Mouse (Mus musculus) adrenal gland, adult (tissue): ENCODE data around the gene Cars2.
"Not testable (repeated sequence)": the region's sequence is repeated elsewhere in the genome, so short reads cannot be mapped to it uniquely, and the experiment has no call there.

Experiments
- DNase-seq, 2 experiments: peaks; one replicate each; pipeline ENCODE4 v3.0.0; 2022 to 2023; ENCODE audit warnings: low spot score in 1 of 2; ENCODE audit not compliant: inconsistent age in 2 of 2

Cars2 gene

DNA sequence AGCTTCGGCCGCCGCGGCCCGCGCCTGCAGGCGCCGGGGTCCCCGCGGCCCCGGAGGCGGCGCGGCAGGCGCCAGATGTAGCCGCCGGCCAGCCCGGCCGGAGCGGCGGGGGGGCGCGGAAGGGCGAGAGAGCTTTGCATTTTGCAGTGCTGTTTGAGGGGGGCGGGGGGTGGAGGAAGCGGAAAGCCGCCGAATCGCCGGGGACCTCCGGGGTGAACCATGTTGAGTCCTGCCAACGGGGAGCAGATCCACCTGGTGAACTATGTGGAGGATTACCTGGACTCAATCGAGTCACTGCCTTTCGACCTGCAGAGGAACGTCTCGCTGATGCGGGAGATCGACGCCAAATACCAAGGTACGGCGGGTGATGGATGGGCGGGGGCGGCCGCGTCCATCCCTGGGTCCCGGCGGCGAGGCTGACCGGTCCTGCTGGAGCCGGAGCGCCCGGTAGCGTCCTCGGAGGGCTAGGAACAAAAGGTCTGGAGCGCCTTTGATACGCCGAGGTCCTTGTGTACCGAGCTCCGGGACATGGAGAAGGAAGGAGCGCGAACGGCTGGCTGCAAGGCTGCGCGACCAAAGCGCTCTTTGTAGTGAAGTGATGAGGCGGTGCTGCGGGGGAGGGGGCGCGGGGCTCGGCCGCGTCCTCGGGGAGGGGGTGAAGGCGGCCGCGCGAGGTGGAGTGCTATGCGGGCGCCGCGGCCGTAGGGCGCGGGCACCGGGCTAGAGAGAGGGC, 6.3 kb upstream of the Cars2 start:
- peak; percentile 68 to 86 for DNase-seq

- peak; percentile 99 to 100 for DNase-seq
Observed at GRCm38 (mm10) chr8:11555720-11556591, 5.4 kb upstream of the Cars2 start.

DNA sequence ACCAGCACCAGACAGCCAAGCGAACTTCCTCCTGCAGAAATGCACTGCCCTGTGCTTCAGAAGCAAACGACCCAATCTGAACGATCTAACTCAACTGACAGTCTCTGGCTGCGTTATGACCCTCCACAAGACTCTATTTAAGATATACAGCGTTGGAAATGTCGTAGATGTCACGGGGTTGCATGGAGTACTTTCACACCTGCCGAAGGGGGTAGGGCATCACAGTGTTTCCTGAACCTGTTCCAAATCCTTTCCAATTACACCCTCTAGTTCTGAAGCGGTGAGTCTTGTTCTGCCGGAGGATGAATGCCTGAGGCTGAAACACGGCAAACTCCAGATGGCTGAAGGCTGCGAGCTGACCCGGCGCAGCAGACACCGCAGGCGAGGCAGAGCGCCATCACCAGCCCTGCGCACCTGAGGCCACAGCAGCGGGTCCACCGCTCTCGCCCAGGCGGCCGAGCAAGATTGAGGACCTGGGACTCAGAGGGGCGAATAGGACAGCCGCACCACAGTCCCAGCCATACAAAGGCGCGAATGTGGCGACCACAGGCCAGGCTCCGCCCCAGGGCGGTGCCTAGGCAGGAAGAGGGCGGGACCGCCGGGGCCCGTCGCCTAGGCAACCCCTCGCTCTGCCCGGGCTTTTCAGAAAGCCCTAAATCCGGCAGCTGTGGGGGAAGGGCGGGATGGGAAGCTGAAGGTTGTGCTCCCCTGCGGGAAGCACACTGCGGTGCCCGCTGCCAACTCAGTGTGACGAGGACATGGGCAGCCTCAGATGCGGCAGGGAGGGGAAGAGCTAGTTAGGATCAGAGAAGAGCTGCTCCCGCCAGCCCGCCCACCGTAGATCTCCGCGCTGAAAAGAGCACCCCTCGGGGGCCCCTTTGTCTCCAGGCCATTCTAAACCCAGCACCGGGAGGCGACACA, 4.5 kb upstream of the Cars2 start, which contains the start of gene Ing1:
Ing1 (plus strand) TSS at position 773 of the 921 bp plus-strand sequence.
- DNase-seq = peak; percentile 96 to 98

DNA sequence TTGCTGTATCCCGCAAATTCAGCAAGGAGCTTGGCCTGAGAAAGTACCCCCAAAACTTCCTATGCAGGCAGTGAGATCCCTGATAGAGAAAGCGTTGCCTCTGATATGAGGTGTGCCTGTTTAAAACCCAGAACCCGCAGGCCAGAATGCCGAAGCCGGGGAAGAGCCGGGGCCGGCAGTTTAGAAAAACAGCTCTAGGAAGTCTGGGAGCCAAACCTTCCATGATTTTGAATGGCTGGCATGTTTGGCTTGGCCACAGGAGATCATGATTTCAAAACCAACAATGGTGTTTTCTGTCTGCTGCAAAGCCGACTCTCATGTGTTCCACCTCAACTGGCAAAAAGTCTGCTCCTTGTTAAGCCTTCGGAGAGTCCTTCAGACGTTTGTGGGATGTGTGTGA, 1.8 kb upstream of the Cars2 start:
- no peak for DNase-seq

- not testable (repeated sequence) for DNase-seq
Observed at GRCm38 (mm10) chr8:11551497-11551896, 914 bp upstream of the Cars2 start.

- DNase-seq = peak; percentile 59 to 87
Observed at GRCm38 (mm10) chr8:11549706-11550105, 877 bp downstream of the Cars2 start.

DNA sequence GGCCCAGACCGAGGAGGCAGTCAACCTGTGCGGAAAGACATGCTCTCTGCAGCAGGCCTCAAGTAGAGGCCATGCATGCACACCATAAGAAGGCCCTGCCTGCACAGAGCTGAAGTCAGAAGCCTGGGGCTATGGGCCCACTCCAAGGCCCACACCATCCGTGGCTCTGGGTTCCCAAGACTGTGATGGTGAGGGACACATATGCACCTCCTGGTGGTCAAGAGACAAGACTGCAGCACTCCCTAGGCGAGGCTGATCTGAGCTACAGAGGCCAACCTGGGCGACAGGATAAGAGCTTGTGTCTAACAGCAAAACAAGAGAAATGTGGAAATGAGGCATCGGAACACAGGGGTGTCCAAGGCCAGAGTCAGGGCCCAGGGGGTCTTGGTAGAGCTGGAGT, 3.5 kb downstream of the Cars2 start:
- DNase-seq = no peak

DNA sequence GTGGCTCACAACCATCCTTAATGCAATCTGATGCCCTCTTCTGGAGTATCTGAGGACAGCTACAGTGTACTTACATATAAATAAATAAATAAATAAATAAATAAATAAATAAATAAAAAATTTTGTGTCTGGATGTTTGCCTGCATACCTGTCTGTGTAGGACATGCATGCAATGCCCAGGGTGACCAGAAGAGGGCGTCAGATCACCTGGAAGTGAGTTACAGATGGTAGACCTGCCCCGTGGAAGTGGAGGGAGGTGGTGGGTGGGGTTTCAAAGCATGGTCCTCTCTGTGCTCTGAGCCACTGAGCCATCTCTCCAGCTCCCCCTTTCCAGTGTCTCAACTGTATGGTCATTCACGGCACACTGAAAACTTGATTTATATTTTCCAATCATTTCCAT, 6.2 kb downstream of the Cars2 start:
- peak; percentile 50 to 81 for DNase-seq

DNA sequence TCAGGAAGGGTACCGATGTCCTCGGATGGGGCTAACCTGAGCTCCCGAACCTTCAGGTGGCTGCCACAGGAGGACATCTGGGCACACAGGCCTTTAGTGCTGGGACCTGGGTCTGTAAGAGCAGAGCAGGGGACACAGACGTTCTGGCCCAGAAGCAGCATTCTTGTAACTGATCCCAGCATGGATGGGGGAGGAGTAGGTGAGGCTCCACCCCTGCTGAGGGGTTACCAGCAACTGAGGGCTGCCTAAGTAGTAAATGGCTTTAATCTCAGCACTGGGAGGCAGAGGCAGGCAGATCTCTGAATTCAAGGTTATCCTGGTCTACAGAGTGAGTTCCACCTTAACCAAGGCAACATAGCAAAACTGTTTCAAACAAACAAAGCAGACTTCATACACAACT, 7.7 kb downstream of the Cars2 start:
- no peak for DNase-seq

GRCm38 (mm10) chr8:11542031-11542430, 8.6 kb downstream of the Cars2 start:
- no peak for DNase-seq

- no peak for DNase-seq
Observed at GRCm38 (mm10) chr8:11540182-11540581, 10.4 kb downstream of the Cars2 start.

- DNase-seq = no peak
Observed at GRCm38 (mm10) chr8:11539049-11539448, 11.5 kb downstream of the Cars2 start.

GRCm38 (mm10) chr8:11534494-11534893, 16.1 kb downstream of the Cars2 start:
- no peak for DNase-seq

GRCm38 (mm10) chr8:11530849-11531248, 19.7 kb downstream of the Cars2 start:
- DNase-seq = no peak

DNA sequence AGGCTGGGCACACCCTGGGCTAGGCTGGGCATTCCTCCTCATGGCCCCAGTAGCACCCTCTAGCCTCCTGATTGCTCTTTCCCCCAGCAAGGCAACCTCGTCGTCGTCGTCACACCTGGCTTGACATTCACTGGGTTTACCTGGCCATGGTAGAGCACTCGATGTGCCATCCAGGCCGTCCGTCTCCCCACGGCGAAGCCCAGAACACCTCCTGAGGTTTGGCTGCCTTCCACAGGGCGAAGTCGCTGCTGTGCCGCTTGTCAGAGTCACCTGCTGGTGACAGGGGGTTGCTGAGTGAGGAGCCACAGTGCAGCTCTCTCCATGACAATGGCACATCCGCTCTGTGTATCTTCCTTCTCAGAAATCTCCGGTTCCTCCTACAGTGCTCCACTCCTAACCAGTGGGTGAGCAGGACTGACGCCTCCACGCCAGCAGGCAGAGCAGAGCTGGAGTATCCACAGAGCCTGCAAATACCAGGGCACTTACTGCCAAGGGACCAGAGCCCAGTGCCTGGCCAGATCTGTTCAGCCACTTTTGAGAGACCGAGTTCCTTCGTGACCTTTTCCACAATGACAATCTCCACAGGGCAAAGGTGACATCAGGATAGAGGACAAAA, 20.3 kb downstream of the Cars2 start:
- peak in 1 of 2 experiments; percentile 55 for DNase-seq

GRCm38 (mm10) chr8:11523331-11523730, 27.3 kb downstream of the Cars2 start:
- no peak for DNase-seq

DNA sequence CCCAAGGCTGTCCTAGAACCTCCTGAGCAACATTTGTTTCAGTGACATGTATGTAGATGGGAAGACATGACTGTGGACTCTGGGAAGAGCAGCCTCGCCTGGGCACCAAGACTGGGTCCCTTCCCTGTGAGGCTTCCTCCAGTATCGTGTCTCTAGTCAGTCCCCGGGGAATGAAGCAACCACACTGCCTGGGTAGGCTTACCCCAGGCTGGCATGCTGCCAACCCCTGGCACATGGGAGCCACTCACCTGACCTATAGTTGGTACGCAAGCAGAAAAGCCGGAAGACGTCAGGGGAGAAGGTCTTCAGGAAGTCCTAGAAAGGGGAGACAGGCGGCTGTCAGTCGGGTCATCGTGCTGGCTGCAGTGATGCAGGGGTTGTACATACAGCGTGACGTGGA, 31.9 kb downstream of the Cars2 start:
- DNase-seq = no peak

DNA sequence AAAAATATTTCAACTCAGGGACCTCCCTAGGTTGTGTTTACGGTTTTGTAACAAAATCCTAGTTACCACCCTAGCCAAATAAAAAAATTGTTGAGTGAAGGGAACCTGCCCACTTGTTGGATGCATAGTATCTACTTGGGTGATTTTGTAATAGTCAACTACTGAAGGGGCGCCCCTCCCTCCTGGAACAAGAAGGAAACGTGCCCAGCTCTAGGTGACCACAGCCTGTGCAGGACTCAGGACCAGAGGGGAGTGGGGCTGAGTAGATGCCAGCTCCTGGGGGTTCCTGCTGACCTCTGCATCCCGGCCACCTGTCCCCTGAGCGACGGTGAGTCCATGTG, 32.6 kb downstream of the Cars2 start:
- no peak for DNase-seq

GRCm38 (mm10) chr8:11517366-11518055, 33.1 kb downstream of the Cars2 start:
- no peak for DNase-seq

GRCm38 (mm10) chr8:11516292-11516691, 34.3 kb downstream of the Cars2 start:
- no peak for DNase-seq
